Mouse (Mus musculus): Measurements from ENCODE around the gene Wdfy1.

The Wdfy1 gene

DNA sequence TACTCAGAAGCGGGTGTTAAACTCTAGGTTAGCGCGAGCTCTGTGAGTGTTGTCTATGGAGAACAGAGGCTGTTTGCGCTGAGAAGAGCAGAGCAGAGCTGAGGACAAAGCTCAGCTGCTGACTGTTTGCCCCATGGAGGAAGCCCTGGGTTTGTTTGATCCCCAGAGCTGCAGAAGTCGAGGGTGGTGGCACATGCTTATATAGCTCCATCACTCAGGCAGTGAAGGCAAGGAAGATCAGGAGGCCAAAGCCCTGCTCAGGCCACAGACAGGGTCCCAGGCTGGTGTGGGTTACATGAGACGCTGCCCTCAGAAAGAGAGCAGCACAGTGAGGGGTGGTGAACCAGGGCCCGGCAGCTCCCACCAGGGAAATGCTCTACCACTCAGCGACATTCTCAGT lies 65.7 kb downstream of the Wdfy1 start:
- DNase-seq = no peak

- no peak for DNase-seq
These were observed 68.6 kb downstream of the Wdfy1 start for GRCm38 (mm10) chr1:79707383-79707782.

- DNase-seq = no peak
These were observed 69.2 kb downstream of the Wdfy1 start for GRCm38 (mm10) chr1:79706707-79707106.

DNA sequence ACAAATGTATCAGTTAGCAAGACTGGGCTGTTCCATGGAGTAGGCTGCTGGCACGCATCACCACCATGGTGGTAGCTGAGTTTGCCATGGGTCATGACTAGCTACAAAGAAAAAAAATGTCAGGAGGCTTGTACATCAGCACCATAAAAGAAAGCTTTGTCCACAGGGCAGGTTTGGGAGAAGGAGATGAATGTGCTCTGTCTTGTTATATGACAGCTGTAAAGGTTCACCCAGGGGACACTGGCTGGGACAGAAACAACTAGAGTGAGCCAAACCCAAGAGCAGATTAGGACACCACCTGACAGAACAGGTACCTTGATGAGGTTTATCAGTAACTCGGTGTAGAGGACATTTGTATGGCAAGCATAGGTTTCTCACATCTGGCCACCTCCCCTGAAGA lies 71.3 kb downstream of the Wdfy1 start:
- DNase-seq = no peak

DNA sequence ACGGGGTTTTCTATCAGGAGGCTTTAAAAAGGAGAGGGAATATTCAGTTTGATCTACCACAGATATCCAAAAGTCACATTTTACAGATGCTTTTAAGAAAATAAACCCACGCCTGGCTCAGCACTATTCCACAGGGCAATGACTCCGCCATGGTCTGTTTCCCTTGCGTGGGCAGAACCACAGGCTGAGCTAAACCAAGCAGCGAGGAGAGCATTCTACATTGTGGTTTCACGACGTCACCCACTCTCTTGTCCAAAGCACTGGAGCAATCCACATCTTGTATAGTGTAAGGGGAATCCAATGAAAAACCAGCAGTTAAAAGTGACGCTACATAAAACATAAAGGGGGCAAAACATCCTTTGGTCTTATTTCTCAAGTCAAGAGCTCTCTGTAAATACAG lies 72.4 kb downstream of the Wdfy1 start:
- no peak for DNase-seq

DNA sequence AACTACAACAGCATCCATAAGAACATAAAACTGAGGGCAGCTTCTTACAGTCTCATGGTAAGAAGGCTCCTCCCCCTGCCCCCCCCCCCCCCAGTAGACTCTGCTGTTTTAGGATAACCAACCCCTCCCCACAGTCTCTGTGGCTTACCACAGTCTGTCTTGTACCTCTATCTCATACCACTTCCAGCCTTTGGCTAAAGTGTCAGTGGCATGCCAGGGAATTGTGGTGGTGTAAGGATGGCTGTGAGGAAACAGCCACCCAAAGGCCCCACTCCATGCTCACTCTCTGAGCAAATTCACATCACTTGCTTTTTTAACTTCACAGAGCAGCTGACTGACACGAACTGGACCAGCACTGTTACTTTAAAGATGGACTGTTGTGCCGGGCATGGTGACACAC lies 77.4 kb downstream of the Wdfy1 start:
- DNase-seq = no peak

- DNase-seq = peak; percentile 55 to 69
These were observed 78.6 kb downstream of the Wdfy1 start for GRCm38 (mm10) chr1:79697382-79697781.

GRCm38 (mm10) chr1:79696933-79697332 lies 79.0 kb downstream of the Wdfy1 start:
- DNase-seq = no peak

- DNase-seq = no peak
These were observed 83.5 kb downstream of the Wdfy1 start for GRCm38 (mm10) chr1:79692482-79692881.

DNA sequence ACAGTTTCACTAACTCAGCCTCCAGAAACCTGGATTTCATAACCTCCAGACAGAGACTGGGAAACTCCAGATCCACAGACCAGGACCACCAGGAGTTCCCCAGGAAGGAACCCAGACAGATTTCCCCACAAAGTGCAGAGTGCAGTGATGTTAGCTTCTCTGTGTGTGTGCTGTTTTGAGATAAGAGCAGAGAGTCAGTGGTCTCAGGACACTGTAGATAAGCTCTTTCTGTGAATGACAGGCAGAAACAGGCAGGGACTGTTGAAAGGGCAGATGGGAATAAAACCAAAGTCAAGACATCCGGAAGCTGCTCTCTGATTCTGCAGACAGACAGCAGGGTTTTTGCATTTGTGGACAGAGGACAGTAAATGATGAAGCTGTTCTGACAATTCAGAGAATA lies 88.7 kb downstream of the Wdfy1 start:
- no peak for DNase-seq

GRCm38 (mm10) chr1:79684027-79684426 lies 91.9 kb downstream of the Wdfy1 start:
- no peak for DNase-seq

DNA sequence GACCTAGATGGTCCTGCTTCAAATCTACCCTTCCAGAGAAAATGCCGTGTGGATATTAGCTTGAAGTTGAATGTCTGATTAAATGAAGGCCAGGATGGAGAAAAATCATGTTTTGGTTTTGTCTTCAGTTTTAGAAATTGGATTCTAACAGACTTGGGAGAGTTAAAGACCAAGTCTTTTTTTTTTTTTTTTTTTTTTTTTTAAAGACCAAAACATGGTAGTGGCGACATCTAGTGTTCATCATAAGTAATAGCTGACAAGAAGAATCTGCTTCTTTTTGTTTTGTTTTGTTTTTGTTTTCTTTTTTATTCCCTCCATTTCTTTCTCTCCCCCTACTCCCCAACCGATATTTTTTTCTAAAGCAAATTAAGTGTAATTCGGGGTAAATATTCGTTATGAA lies 93.0 kb downstream of the Wdfy1 start:
- DNase-seq = no peak

- DNase-seq = no peak
These were observed 95.2 kb downstream of the Wdfy1 start for GRCm38 (mm10) chr1:79680777-79681176.

GRCm38 (mm10) chr1:79678117-79678684 lies 97.7 kb downstream of the Wdfy1 start:
- no peak for DNase-seq

GRCm38 (mm10) chr1:79675716-79676115 lies 100.2 kb downstream of the Wdfy1 start:
- DNase-seq = no peak

DNA sequence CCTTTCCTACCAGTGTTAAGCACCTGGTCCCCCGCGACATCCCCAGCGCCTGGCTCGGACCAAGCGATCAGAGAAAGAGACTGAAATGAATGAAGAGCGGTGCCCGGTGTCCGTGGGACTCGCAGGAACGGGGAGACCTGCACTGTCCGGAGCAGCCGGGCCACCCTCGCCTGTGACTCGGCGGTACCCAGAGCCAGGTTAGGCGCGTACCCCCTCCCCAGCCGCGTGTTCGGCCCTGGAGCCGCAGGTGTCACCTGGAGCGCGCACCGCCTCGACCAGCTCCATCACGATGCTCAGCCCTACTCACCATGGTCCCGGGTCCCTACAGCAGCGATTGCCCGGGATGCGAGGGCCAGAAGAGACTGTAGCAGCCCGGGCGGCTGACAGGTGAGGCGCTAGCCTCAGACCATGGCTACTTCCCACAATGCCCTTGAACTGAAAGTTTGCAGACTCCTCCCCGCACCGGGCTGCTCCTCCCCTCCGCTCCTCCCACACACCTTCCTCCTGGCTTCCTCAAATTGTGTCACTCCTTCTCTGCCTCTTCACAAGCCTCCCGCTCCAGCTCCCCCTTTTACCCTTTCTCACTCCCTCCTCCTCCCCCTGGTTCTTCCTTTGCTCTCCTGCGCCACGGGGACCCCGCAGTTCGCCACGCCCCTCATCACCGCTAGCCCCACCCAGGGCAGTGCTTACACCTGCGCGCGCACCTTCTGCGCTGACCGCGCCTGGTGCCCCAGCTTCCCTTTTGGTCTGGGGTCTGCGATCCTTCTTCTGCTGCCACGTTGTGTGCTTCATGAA lies 104.2 kb downstream of the Wdfy1 start, which contains the start of gene Ap1s3:
Ap1s3 (minus strand) TSS at position 430 of the 795 bp plus-strand sequence.
- peak; percentile 75 to 81 for DNase-seq

- no peak for DNase-seq
These were observed 104.8 kb downstream of the Wdfy1 start for GRCm38 (mm10) chr1:79671196-79671542.

DNA sequence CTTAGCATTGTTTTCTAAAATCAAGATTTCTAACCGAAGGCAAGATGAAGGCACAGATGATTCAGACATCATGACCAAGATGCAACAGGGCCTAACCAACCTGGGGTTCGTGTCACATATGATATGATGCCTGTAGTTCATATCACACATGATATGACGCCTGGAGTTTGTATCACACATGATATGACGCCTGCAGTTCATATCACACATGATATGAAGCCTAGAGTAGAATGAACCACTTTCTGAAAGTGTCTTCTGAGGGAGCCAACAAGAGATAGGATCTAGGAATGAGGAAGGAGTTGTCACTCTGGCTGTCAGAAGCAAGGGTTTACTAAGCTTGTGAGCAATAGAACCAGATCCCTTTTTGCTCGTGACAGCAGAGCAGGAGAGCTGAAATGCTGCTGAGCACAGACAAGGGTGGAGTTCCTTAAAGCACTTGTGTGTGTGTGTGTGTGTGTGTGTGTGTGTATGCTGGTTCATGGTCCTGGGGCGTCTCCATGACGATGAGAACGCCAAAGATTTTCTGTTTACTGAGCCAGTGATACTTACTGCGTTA lies 106.4 kb downstream of the Wdfy1 start:
- DNase-seq = no peak

DNA sequence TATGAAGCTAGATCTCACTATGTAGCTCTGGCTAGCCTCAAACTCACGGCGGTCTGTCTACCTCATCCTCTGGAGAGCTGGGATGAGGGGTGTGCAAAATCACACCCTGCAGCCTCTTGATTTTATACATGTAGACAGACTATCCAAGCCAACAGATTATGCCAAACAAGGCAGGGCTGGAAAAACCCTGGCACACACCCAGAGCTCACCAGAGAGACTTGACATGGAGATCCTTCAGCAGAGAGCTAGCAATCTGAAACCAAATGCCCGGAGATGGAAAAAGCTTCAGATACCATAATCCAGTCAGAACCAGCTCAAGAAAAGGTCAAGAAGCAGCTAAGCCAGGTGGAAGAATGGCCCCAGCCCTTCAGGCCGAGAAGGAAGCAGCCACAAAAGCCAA lies 111.0 kb downstream of the Wdfy1 start:
- DNase-seq = no peak

DNA sequence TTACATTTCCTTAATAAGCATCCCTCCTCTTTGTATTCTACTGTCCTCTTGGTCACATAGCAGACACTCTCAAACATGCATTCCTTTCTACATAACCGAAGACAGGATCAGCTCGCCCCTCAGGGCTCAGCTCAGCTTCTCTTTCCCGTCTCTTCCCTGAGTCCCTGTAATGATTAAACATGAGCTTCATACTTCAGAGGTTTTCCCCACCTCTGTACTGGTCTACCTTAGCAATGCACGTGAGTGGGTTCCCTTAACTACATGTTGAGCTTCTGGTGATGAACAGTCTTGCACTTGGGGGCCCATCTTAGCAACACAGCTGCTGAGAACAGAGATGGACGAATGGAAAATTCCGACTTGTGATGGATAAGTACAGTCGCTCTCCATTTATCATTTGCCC lies 116.3 kb downstream of the Wdfy1 start:
- no peak for DNase-seq

GRCm38 (mm10) chr1:79657411-79657810 lies 118.5 kb downstream of the Wdfy1 start:
- no peak for DNase-seq

GRCm38 (mm10) chr1:79655819-79656555 lies 120.0 kb downstream of the Wdfy1 start:
- no peak for DNase-seq

DNA sequence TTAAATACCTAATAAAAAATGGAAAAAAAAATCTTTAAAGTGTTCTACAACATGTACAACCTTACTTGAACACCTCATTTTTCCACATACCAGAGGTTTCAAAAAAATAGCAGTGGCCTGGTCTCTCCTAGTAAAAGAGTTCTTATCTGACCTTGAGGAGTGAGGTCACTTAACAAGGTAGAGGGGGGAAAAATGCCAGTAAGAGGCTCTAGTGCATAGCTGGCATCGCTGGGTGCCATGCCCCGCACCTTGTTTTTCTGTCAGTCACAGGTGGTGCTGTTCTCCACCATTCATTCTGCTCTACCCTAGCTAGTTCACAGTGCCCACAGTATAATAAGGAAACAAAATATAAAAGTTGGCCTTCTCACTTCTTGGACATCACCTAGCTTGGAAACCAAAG lies 121.0 kb downstream of the Wdfy1 start:
- peak in 1 of 2 experiments; percentile 48 for DNase-seq

Data from lung, postnatal 4 days (tissue).